Mouse (Mus musculus) left cerebral cortex, adult 11 months (tissue): ENCODE measurements at regions not wholly inside any gene's neighbourhood (a gene's known extent, or its start where the extent isn't known, plus 50 kb on each side); places are given as distances from the start of the nearest gene placed in this dataset.
A peak's percentile ranks its signal among the peaks of the same experiment; 100 is the strongest.

Experiments
- DNase-seq: peaks from one replicate; pipeline ENCODE4 v3.0.0; 2022; ENCODE audit warnings: low spot score

DNA sequence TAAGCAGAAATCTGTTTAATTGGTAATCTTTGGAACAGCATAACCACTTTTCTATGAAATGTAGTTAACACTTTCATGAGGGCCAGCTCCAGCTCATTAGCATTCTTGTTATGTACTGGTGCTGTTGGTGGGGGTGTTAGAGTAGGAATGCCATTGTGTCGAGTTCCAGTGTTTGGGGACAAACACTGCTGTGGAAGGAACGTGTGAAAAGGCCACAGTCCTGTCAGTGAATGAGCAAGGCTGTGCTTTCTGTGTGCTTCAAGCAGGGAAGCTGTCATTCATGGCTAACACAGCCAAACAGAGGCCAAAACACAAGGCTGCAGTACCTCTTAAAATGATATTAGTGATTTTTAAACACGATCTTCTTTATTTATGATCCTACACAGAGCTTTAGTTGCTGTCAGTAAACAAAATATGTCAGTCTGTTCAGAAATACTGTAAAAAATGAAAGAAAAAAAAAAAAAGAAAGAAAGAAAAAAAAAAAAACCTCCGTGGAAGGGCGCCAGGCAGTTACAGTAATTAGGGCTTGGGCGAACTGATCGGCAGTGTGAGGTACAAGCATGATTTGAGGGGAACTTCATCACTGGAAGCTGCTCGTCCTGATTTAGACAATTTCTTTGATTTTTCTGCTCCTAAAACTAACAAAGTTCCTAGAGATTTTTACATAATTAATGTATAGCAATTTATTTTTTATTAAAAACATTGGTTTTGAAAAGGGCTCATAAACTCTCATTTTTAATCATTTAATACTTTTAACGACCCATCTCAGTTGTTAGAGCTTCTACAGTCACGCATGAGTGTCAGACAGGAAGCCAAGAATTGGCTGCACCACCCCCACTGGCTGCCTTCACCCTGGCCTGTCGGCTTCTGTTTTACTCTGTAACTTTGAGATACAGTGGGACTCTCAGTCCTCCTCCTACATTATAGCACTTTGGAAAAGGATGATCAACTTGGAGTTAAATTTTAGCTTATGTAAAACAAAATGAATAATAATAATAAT, 80.8 kb upstream of the Dnajc24 start:
- no peak for DNase-seq

DNA sequence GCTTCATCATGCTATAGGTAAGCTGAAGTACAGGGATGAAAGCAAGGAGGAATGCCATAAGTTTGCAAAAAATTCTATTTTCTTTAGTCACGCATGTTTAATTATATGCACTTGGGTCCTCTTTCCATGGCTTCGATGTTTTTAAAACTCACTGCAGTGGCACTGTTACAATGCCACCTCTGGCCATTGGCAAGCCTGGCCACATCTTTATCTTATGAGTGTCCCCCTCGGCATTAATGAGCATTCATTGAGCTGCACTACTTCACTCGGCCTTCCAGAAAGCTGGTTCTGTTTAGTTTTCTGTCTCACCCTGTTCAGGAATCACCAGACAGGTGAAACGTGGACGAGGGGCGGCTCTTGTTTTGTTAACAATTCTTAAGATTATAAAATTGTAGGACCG, 79.7 kb upstream of the Dnajc24 start:
- DNase-seq: no peak

DNA sequence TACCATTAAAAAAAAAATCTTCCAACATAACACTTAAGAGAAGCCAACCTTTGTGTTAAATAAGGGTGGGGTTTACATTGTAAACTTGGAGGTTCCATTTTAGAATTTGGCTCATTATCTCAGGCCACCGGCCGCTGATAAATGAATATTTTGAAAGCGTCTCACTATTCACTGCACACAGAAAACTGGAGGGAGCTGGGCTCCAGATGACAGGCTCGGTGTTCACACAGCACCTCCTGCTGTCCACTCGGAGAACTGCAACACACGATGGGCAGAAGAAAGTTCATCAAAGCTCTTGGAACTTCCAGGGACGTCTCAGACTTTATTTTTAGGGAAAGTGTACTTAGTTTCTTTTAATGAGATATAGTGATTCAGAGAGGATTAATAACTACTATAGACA, 78.6 kb upstream of the Dnajc24 start:
- DNase-seq: peak; percentile 32

DNA sequence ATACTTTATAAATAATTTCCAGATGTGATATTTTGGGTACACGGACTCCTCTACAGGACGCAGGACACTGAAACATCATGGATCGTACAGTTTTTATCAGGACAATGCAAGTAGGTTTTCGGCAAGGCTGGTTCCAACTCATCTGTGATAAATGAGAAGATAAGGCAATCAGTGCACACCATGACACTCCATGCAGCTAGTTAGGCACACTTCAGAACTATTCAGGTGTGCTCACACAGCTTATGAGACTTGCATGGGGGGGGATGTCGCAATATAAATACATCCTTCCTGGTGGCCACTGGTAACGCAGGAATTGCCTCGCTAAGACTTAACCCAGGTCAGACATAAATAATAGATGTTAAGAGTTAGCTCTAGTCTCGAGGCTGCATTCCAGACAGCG, 77.3 kb upstream of the Dnajc24 start:
- DNase-seq: no peak

DNA sequence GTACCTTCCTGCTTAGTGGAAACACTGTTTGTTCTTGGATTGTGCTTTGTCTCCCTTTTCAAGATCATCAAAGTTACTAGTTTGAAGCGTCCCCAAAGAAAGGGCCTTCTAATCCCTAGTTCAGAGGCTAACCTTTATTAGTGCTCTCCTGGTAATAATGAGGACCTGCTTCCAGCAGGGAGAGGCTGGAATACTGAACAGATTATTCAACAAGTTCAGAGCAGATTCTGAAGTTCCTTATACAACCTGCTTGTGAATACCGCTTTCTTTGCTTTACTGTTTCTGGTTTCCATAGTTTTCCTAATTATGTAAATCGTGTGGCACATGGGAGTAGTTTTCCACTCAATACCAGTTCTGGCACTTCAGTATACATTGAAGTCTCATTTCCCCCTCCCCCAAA, 75.2 kb upstream of the Dnajc24 start:
- no peak for DNase-seq

DNA sequence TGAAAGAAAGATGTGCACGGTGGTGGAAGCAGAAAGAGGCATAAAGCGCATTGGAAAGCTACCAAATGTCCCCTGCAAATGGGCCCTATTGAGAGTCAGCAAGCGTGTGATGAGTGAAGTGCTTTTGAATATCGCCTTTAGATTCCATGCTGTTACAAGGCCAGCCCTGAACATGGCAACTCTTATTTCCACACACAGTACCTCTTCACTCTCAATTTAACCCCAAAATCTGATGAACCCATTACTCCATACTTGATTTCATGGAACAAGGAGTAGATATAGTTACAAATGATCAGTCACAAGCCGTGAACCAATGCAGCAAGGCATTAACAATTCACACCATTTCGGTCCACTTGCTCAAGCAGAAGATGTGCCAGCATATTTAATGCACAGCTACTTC, 71.1 kb upstream of the Dnajc24 start:
- no peak for DNase-seq

DNA sequence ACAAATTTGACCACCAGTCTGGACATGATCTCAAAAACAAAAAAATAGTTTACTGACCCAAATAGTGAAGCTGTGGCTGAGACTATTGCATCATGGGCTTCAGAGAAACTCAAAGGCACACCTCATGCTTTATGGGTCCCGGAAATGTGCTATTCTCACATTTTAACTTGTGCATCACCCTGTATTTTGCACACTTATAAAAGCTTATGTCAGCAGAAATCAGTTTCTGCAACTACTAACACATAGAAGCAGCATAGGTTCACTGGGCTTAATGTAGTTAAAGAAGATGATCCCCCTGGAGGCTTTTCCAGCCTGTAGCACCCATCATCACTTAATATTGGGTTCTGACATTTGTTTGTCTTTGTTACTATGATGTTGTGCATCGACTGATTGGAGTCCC, 61.0 kb upstream of the Dnajc24 start:
- DNase-seq: no peak
